Mouse (Mus musculus): ENCODE results near the gene Pvalb.

Gene Pvalb

GRCm38 (mm10) chr15:78206312-78206711, at the start of gene Pvalb:
Pvalb (minus strand) TSS chr15:78206400.
- DNase-seq (ENCODE audit: low spot score in 2 of 2): no peak

DNA sequence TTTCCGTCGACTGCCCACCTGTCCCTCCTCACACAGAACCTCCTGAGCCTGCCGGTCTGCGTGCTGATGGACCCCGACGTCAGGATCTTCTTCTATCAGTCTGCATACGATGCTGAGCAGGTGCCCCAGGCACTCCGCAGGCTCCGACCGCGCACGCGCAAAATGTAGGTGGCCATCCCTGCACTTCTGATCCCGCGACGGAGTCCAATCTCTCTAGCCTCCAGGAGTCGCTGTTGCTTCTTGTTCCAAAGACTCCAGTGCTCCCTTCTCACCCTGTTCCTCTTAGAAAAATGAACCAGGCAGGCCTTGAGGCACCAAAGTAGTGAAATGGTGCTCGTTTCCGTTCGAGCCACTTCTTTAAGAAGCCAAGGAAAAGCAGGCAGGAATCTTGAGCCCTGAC, 48.6 kb upstream of the Pvalb start:
- DNase-seq (ENCODE audit: low spot score in 2 of 2): peak; percentile 26 to 29

DNA sequence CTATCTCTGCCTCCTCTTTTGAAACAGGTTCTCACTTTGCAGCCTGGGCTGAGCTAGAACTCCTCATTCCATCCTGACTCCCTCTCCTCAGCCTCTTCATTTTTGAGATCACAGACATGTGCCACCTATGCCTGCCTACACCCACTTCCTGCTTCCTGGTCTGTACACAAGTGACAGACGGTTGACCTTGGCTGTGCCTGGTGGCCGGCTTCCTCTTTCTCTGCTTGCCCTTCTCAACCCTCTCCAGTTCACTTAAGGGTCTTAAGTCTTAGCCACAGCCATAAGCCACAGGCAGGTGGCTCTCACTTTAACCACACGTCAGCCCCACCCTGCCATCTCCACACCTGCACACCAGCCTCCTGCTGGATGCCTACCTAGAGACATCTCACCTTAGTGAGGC, 42.2 kb upstream of the Pvalb start:
- no peak for DNase-seq (ENCODE audit: low spot score in 2 of 2)

DNA sequence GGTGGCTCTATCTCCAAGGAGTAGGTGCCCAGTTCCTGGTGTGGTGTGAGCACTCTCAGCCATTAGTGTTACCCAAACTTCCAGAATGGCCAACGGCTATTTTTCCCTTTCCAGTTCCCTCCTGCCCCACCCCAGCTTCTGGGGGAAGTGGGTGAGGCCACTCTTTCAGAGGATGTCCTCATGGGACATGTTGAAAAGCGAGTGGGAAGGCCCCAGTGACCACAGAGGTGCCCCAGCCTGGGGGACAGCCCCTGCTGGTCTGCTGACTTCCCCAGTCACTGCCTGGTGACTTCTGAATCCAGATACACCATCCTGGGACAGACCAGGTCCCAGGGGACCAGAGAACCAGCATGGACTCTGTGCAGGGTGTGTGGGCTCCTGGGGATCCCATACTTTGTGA, 41.5 kb upstream of the Pvalb start:
- no peak for DNase-seq (ENCODE audit: low spot score in 2 of 2)

GRCm38 (mm10) chr15:78246143-78247116, 40.2 kb upstream of the Pvalb start:
- DNase-seq (ENCODE audit: low spot score in 2 of 2): no peak

DNA sequence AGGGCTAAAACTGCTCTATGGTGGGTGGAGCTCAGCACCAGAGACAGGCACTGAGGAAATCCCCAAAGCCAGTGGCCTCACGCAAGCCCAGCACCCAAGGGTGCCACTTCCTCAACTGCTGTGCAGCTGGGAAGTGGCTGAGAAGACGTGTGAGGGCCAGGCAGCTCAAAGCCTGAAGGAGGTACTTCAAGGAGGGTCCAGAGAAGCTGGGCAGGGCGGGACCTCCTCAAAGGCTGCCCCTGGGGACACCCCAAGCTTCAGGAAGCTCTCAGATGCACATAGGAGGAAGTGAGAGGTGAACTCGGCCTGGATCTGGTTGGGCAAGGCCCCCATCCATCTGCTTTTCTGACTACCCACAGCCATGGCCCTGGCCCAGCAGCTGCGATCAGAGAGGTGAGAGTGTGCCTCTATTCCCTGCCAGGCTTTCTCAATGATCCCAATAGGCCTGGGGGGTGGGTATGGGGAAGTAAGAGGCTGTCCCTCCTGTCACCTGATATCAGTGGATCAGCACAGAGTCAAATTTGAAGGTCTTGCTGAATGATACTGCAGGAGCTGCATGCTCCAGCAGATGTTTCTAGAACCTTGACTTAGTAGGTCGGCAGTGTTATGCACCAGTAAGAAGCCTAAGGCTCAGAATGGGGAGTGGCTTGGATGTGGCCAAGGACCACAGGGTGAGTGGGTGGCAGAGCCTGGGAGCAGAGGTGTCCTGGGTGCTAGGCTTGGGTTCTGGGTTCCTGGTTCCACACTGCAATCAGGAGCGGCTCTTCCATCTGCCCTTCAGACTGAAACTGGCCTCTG, 38.7 kb upstream of the Pvalb start, which contains the start of gene Ncf4:
Gene Ncf4, plus strand, starts transcription at position 107 of the 798 bp plus-strand sequence.
- DNase-seq (ENCODE audit: low spot score in 2 of 2): no peak

- DNase-seq (ENCODE audit: low spot score in 2 of 2): peak in 1 of 2 experiments; percentile 21
Observed at GRCm38 (mm10) chr15:78243774-78244173, 37.6 kb upstream of the Pvalb start.

- no peak for DNase-seq (ENCODE audit: low spot score in 2 of 2)
Observed at GRCm38 (mm10) chr15:78243061-78243460, 36.9 kb upstream of the Pvalb start.

GRCm38 (mm10) chr15:78241335-78241734, 35.1 kb upstream of the Pvalb start:
- DNase-seq (ENCODE audit: low spot score in 2 of 2): no peak

DNA sequence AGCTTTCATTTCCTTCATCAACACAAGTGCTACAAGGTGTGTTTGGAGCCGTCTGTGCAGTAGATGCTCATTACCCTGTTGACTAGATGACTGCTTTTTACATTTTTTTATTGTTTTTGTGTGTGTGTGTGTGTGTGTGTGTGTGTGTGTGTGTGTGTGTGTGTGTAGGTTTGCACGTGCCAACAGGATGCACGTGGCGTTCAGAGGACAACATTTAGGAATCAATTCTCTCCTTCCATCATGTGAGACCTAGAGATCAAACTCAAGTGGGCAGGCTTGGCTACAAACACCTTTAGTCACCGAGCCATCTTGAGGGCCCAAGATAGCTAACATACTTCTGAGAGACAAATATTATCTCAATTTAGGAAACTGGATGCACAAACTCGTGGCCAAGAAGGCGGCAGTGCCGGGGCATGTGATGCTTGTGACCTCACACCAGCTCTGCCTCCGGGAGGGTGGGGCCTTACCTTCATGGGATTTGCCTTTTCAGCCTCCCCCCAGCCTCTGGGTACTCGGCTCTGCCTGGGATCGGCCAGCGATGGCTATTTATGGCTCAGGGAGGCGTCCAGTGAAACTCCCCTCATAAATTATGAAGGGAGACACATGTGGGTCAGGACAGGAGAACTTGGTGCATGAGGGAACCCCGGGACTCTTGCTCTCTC, 33.9 kb upstream of the Pvalb start:
- no peak for DNase-seq (ENCODE audit: low spot score in 2 of 2)

- no peak for DNase-seq (ENCODE audit: low spot score in 2 of 2)
Observed at GRCm38 (mm10) chr15:78239453-78239852, 33.3 kb upstream of the Pvalb start.

- DNase-seq (ENCODE audit: low spot score in 2 of 2): no peak
Observed at GRCm38 (mm10) chr15:78234823-78235509, 28.8 kb upstream of the Pvalb start.

DNA sequence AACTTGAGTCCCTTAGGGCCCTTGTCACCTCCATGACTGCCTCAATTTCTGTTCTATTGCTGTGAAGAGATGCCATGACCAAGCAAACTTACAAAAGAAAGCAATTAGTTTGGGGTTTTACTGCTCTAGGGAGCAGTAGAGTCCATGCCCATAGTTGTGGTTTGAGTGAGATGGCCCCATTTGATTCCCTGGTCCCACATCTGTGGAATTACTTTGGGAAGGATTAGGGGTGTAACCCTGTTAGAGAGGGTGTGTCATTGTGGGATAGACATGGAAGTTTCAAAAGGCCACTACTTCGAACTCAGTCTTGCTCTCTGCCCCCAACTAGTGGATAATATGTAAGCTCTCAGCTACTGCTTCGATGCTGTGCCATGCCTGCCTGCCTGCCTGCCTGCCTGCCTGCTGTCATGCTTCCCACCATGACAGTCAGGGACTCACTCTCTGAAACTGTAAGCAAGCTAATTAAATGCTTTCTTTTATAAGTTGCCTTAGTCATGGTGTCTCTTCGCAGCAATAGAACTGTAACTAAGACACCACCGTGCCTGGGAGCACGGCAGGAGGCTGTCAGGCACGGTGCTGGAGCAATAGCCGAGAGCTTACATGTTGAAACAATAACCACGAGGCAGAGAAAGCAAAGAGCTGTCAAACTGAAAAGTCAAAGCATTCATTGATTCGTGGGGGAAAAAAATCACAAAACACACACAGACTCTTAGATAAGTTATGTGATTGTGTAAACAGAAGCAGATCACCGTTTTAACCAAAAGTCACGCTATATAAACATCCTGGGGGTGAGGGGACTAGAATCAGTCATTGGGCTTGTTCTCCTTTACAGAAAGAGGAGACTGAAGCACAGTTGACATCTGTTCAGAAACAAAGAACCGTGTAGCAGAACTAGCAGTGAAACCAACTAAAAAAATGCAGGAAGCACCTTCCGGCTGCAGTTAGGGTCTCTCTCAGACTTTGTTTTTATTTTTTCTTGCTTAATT, 25.4 kb upstream of the Pvalb start:
- DNase-seq (ENCODE audit: low spot score in 2 of 2): no peak

DNA sequence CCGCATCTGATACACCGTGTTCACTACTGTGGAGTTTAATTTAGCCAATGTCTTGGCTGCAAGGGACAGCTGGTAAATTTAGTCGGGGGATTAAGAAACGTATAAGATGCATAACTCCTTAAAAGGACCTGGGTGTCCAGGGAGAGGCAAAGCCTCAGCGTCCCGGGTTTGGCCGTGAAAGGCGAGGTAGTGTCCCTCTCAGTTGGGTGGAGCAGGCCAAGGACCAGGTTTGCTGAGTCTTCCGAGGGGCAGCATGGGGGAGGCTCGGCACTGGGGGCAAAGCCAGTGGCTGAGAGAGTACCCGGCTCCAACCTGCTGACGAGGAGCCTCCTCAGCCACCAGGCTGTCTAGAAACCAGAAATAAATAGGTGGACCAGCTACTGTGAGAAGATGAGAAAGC, 21.6 kb upstream of the Pvalb start:
- DNase-seq (ENCODE audit: low spot score in 2 of 2): no peak

DNA sequence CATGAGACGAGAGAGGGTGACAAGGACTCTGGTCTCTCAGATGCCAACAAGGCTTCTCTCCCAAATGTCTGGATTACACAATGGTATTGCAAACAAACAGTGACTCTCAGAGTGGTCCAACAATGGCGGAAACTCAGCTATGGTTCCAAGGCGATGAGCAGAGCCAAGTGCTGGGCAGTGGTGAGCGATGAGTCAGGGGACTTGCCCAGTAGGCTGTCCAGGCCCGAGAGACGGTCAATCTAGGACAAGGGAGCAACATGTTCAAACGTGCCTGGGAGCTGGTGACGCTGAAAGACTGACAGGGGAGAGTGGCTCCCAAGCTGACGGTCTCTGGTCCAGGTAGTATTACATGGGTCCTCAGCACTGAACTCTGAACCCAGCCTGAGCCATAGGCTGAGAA, 9.1 kb upstream of the Pvalb start:
- DNase-seq (ENCODE audit: low spot score in 2 of 2): no peak

DNA sequence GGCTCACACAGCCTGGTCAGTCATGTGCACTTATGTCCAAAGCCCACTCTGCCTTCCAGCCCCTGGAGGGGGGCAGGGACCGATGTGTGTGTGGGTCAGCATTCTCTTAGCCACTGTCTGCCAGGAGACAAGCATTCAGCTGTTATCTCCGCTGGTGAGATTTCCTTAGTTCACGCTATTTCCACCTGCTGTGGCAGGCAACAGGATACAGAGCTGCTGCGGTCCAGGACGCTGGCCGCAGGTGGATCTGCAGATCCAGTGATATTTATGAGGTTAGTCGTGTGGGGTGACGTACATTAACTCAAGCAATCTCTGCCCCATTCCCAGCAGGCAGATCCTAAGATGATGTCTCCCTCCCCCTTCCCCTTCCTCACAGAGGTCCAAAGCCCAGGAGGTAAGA, 5.2 kb upstream of the Pvalb start:
- DNase-seq (ENCODE audit: low spot score in 2 of 2): no peak

DNA sequence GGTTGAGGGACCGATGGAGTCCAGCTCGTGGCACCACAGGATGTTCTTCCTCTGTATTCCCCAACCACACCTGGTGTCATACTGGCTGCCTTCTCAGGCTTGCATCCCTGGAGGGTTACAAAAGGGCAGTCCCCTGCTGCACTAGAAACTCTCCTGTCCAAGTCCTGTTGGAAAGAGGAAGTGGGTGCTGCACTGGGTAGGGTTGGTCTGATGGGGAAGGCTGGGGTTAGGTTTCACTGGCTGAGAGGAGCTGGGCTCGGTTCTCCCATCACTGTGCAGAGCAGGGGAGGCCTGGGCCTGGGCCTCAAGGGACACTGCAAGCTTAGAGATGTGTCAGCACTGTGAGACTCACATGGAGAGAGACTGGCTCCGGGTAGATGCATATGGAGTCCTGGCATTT, 4.0 kb upstream of the Pvalb start:
- no peak for DNase-seq (ENCODE audit: low spot score in 2 of 2)

GRCm38 (mm10) chr15:78205192-78205591, 1.0 kb downstream of the Pvalb start:
- no peak for DNase-seq (ENCODE audit: low spot score in 2 of 2)

DNA sequence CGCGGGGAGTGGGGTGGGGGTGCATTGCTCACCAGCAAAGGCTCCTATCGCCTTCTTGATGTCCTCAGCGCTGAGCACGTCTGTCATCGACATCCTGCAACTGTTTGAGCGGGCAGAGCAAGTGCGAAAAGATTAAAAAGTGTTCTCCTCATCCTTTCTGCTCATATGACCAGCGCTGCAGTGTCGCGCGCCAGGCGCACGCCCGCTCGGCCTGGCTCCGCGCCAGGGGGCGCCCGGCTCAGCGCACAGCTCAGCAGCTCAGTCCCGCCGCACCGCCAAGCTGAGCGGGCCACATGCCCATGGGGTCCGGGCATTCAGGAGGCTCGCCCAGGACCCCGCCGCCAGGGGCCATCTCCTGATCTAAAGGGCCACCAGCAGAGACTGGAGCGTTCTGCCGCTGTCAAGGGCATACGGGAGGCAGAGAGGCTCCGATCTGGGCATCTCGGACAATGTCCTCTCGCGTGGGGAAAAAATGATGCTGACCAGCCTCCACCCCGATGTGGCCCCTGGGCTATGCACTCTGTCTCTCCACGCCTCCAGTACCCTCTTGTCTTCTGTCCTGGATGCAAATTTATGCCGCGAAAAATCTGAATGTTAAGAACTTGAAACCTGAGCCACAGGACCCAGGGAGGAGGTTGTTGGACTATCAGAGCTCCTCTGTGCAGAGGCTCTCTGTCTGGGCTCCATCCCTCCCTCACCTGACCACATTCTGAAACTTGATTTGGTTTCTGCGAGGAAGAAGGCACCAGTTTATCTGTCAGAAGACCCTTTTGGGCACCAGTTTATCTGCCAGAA, 1.9 kb downstream of the Pvalb start:
- DNase-seq (ENCODE audit: low spot score in 2 of 2): no peak

Measured in right cerebral cortex, postnatal 36 days (tissue).